Mouse (Mus musculus) midbrain, embryonic 10.5 days (tissue): ENCODE measurements around the gene Ddx5. TPM values are rescaled to one million over a fixed set of nuclear protein-coding genes. Genes with fewer than 3 reads are reported as not detected.

ENCODE experiments used
- DNase-seq: peaks from one replicate; pipeline ENCODE4 v3.0.0-alpha.2; 2017; ENCODE audit warnings: low spot score
- H3K27ac ChIP-seq: fragments of 300-500 bp; sonication (generic); replicated peaks from 2 replicates; pipeline ENCODE4 v1.5.1; 2016; ENCODE audit warnings: mild to moderate bottlenecking
- H3K27me3 ChIP-seq: fragments of 300-500 bp; sonication (generic); 2 replicates; pipeline ENCODE4 v1.6.1; 2016; ENCODE audit warnings: low read depth, mild to moderate bottlenecking; ENCODE audit not compliant: poor library complexity, severe bottlenecking
- H3K36me3 ChIP-seq: fragments of 300-500 bp; sonication (generic); 2 replicates; pipeline ENCODE4 v1.6.1; 2016; ENCODE audit warnings: mild to moderate bottlenecking, moderate library complexity
- H3K4me1 ChIP-seq: fragments of 300-500 bp; sonication (generic); 2 replicates; pipeline ENCODE4 v1.6.1; 2016
- H3K4me3 ChIP-seq: fragments of 300-500 bp; sonication (generic); 2 replicates; pipeline ENCODE4 v1.5.1; 2016; ENCODE audit warnings: mild to moderate bottlenecking, moderate library complexity
- H3K9me3 ChIP-seq: fragments of 300-500 bp; sonication (generic); replicated peaks from 2 replicates; pipeline ENCODE4 v1.6.1; 2016; ENCODE audit warnings: mild to moderate bottlenecking
- WGBS: fragments of 180-500 bp; shearing (Covaris S2); methylation state at CpG from one replicate; pipeline ENCODE4 v1.1.7; 2016; 5-methylcytosine and 5-hydroxymethylcytosine counted together
- polyA plus RNA-seq: library from polyadenylated mRNA; unstranded; fragments of >200 nt; fragmentation: Nextera tagmentation; extraction: Ambion mirVana; gene quantifications from 2 replicates; pipeline ENCODE4 v1.2.1, GENCODE M21; 2016

Gene Ddx5
- polyA plus RNA-seq: 295 and 331 TPM in 2 replicates

GRCm38 (mm10) chr11:106788775-106789459, at the start of gene Ddx5, which contains the start of gene Cep95:
Gene Ddx5, minus strand, starts transcription at chr11:106789185.
Gene Cep95, plus strand, starts transcription at chr11:106789252.
- WGBS: under 1% methylated on average over 58 of the region's 58 CpGs
- DNase-seq: peak; percentile 98
- Histone ChIP-seq H3K4me1 (peaks cover 30% of the 10 kb centered on the region), H3K9me3 (no peaks in the 10 kb centered on the region), H3K27ac (peak within 1 kb of the TSS; percentile 100), H3K4me3 (peak within 1 kb of the TSS; percentile 96), H3K27me3 (no peaks in the 10 kb centered on the region), H3K36me3 (peaks cover 64% of the 10 kb centered on the region)

GRCm38 (mm10) chr11:106828079-106828478, 39.1 kb upstream of the Ddx5 start:
- Histone ChIP-seq H3K4me1 (no peaks in the 10 kb centered on the region), H3K27ac (no peak overlapping the region), H3K27me3 (no peaks in the 10 kb centered on the region), H3K4me3 (no peak overlapping the region), H3K36me3 (peaks cover 95% of the 10 kb centered on the region), H3K9me3 (no peaks in the 10 kb centered on the region)
- DNase-seq: no peak
- WGBS: 95% methylated on average over 7 of the region's 7 CpGs

GRCm38 (mm10) chr11:106824403-106824802, 35.4 kb upstream of the Ddx5 start:
- Histone ChIP-seq H3K36me3 (peaks cover 95% of the 10 kb centered on the region), H3K4me3 (no peak overlapping the region), H3K4me1 (no peaks in the 10 kb centered on the region), H3K9me3 (no peaks in the 10 kb centered on the region), H3K27me3 (no peaks in the 10 kb centered on the region), H3K27ac (no peak overlapping the region)
- DNase-seq: no peak
- 94% methylated on average over 10 of the region's 10 CpGs for WGBS

- 95% methylated on average over 8 of the region's 8 CpGs for WGBS
- H3K27ac ChIP-seq: no peak overlapping the region
- H3K4me1 ChIP-seq: no peaks in the 10 kb centered on the region
- H3K36me3 ChIP-seq: peaks cover 95% of the 10 kb centered on the region
- H3K9me3 ChIP-seq: no peaks in the 10 kb centered on the region
- no peak overlapping the region for H3K4me3 ChIP-seq
- no peaks in the 10 kb centered on the region for H3K27me3 ChIP-seq
- no peak for DNase-seq
Measured at GRCm38 (mm10) chr11:106823741-106824140, 34.8 kb upstream of the Ddx5 start.

- Histone ChIP-seq H3K4me3 (no peak overlapping the region), H3K27me3 (no peaks in the 10 kb centered on the region), H3K4me1 (no peaks in the 10 kb centered on the region), H3K36me3 (peaks cover 95% of the 10 kb centered on the region), H3K9me3 (no peaks in the 10 kb centered on the region), H3K27ac (no peak overlapping the region)
- no peak for DNase-seq
- WGBS: 89% methylated on average over 5 of the region's 5 CpGs
Measured at GRCm38 (mm10) chr11:106822911-106823310, 33.9 kb upstream of the Ddx5 start.

- no peak for DNase-seq
- 92% methylated on average over 8 of the region's 8 CpGs for WGBS
- H3K27me3 ChIP-seq: no peaks in the 10 kb centered on the region
- H3K36me3 ChIP-seq: peaks cover 95% of the 10 kb centered on the region
- H3K27ac ChIP-seq: no peak overlapping the region
- H3K9me3 ChIP-seq: no peaks in the 10 kb centered on the region
- H3K4me1 ChIP-seq: no peaks in the 10 kb centered on the region
- H3K4me3 ChIP-seq: no peak overlapping the region
Measured at GRCm38 (mm10) chr11:106822491-106822890, 33.5 kb upstream of the Ddx5 start.

- 90% methylated on average over 6 of the region's 6 CpGs for WGBS
- no peak for DNase-seq
- Histone ChIP-seq H3K27me3 (no peaks in the 10 kb centered on the region), H3K36me3 (peaks cover 96% of the 10 kb centered on the region), H3K4me3 (no peak overlapping the region), H3K4me1 (no peaks in the 10 kb centered on the region), H3K27ac (no peak overlapping the region), H3K9me3 (no peaks in the 10 kb centered on the region)
Measured at GRCm38 (mm10) chr11:106821397-106821796, 32.4 kb upstream of the Ddx5 start.

- H3K4me3 ChIP-seq: no peak overlapping the region
- no peaks in the 10 kb centered on the region for H3K27me3 ChIP-seq
- H3K9me3 ChIP-seq: no peaks in the 10 kb centered on the region
- no peak for DNase-seq
- H3K36me3 ChIP-seq: peaks cover 96% of the 10 kb centered on the region
- no peak overlapping the region for H3K27ac ChIP-seq
- no peaks in the 10 kb centered on the region for H3K4me1 ChIP-seq
- WGBS: 88% methylated on average over 4 of the region's 4 CpGs
Measured at GRCm38 (mm10) chr11:106820972-106821371, 32.0 kb upstream of the Ddx5 start.

GRCm38 (mm10) chr11:106820252-106820651, 31.3 kb upstream of the Ddx5 start:
- Histone ChIP-seq H3K4me3 (no peak overlapping the region), H3K27me3 (no peaks in the 10 kb centered on the region), H3K27ac (no peak overlapping the region), H3K9me3 (no peaks in the 10 kb centered on the region), H3K4me1 (no peaks in the 10 kb centered on the region), H3K36me3 (peaks cover 97% of the 10 kb centered on the region)
- 85% methylated on average over 6 of the region's 6 CpGs for WGBS
- no peak for DNase-seq

GRCm38 (mm10) chr11:106819595-106819994, 30.6 kb upstream of the Ddx5 start:
- no peaks in the 10 kb centered on the region for H3K4me1 ChIP-seq
- no peaks in the 10 kb centered on the region for H3K27me3 ChIP-seq
- no peak overlapping the region for H3K27ac ChIP-seq
- no peaks in the 10 kb centered on the region for H3K9me3 ChIP-seq
- DNase-seq: no peak
- no peak overlapping the region for H3K4me3 ChIP-seq
- 89% methylated on average over 9 of the region's 9 CpGs for WGBS
- H3K36me3 ChIP-seq: peaks cover 97% of the 10 kb centered on the region

- no peaks in the 10 kb centered on the region for H3K27me3 ChIP-seq
- no peak overlapping the region for H3K4me3 ChIP-seq
- H3K27ac ChIP-seq: no peak overlapping the region
- DNase-seq: no peak
- no peaks in the 10 kb centered on the region for H3K4me1 ChIP-seq
- 97% methylated on average over 9 of the region's 9 CpGs for WGBS
- H3K36me3 ChIP-seq: peaks cover 98% of the 10 kb centered on the region
- H3K9me3 ChIP-seq: no peaks in the 10 kb centered on the region
Measured at GRCm38 (mm10) chr11:106818341-106818740, 29.4 kb upstream of the Ddx5 start.

GRCm38 (mm10) chr11:106817808-106818207, 28.8 kb upstream of the Ddx5 start:
- H3K4me3 ChIP-seq: no peak overlapping the region
- H3K27ac ChIP-seq: no peak overlapping the region
- no peaks in the 10 kb centered on the region for H3K27me3 ChIP-seq
- DNase-seq: no peak
- peaks cover 98% of the 10 kb centered on the region for H3K36me3 ChIP-seq
- no peaks in the 10 kb centered on the region for H3K4me1 ChIP-seq
- 96% methylated on average over 6 of the region's 6 CpGs for WGBS
- H3K9me3 ChIP-seq: no peaks in the 10 kb centered on the region

GRCm38 (mm10) chr11:106817156-106817555, 28.2 kb upstream of the Ddx5 start:
- WGBS: 92% methylated on average over 3 of the region's 3 CpGs

More at GRCm38 (mm10) chr11:106817156-106817555, 28.2 kb upstream of the Ddx5 start:
- Histone ChIP-seq H3K27ac (no peak overlapping the region), H3K4me1 (no peaks in the 10 kb centered on the region), H3K27me3 (no peaks in the 10 kb centered on the region), H3K4me3 (no peak overlapping the region), H3K9me3 (no peaks in the 10 kb centered on the region), H3K36me3 (peaks cover 97% of the 10 kb centered on the region)
- no peak for DNase-seq
